Mouse (Mus musculus): ENCODE results near the gene Def8. TPM values are rescaled to one million over a fixed set of nuclear protein-coding genes. Genes with fewer than 3 reads are reported as not detected.
"Not testable (repeated sequence)": the region's sequence is repeated elsewhere in the genome, so short reads cannot be mapped to it uniquely, and the experiment has no call there.

Def8 gene
- polyA plus RNA-seq, 1 experiment from 2014 or later: 37.6 TPM

DNA sequence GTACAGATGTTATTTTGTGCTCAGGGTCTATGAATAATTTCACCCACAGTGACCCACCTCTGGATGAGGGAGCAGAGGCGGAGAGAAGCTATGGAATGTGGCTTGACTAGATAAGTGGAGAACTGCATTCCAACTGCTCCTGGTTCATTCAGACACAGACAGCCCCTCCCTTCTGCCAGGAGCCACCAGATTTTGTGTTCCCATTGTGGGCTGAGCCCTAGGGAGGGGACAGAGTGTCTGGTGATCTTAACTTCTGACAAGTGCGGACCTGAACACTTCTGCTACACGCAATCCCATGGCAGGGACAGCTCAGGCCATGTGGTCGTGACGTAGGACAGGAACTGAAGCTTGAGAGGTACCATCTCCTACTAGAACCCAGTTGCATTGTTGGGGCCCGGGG lies 23.5 kb downstream of the Def8 start:
- Histone ChIP-seq H3K9me3 (ENCODE audit: control insufficient read depth, low read length) (no peaks in the 10 kb centered on the region), H3K4me3 (ENCODE audit: low read depth, low read length) (no peak overlapping the region), H3K4me2 (ENCODE audit: low read depth, severe bottlenecking) (no peak overlapping the region), H3K9ac (ENCODE audit: low read length) (no peak overlapping the region), H3K27ac (replicated peaks; ENCODE audit: low read depth, low read length) (no peak overlapping the region), H3K27me3 (ENCODE audit: control insufficient read depth, insufficient read depth, low read length) (no peaks in the 10 kb centered on the region), H3K4me1 (ENCODE audit: control insufficient read depth, insufficient read depth, low read length) (0 out of 2 replicates have a peak, but pooled peaks cover 2% of the 10 kb centered on the region), H3K36me3 (ENCODE audit: control insufficient read depth, insufficient read depth, low read length) (no peaks in the 10 kb centered on the region)
- DNase-seq (ENCODE audit: low spot score): no peak
- 86% methylated on average over 6 of the region's 6 CpGs for WGBS
- no peak for ATAC-seq (ENCODE audit: insufficient number of reproducible peaks, low FRiP score, low TSS enrichment, low read depth)

DNA sequence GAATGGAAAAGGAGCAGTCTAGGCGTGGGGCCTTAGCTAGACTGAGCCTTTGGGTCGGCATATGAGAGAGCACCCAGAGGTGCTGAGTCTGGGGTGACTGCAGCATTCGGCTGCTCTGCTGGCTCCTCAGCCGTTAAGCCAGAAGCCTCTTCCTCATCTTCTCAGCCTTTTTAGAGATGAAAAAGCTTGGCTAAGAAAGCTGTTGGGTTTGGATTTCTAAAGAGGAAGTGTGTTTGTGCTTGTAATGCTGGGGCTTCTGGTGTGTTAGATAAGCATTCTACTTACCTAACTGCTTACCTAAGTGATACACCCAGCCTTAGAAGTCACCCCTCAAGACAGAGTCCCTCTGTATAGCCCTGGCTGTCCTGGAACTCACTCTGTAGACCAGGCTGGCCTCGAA lies 27.5 kb downstream of the Def8 start:
- Histone ChIP-seq H3K9ac (ENCODE audit: low read length) (no peak overlapping the region), H3K4me2 (ENCODE audit: low read depth, severe bottlenecking) (no peak overlapping the region), H3K36me3 (ENCODE audit: control insufficient read depth, insufficient read depth, low read length) (peaks cover 8% of the 10 kb centered on the region), H3K27ac (replicated peaks; ENCODE audit: low read depth, low read length) (no peak overlapping the region), H3K27me3 (ENCODE audit: control insufficient read depth, insufficient read depth, low read length) (no peaks in the 10 kb centered on the region), H3K4me3 (ENCODE audit: low read depth, low read length) (no peak overlapping the region), H3K9me3 (ENCODE audit: control insufficient read depth, low read length) (no peaks in the 10 kb centered on the region), H3K4me1 (ENCODE audit: control insufficient read depth, insufficient read depth, low read length) (no peaks in the 10 kb centered on the region)
- 92% methylated on average over 5 of the region's 5 CpGs for WGBS
- ATAC-seq (ENCODE audit: insufficient number of reproducible peaks, low FRiP score, low TSS enrichment, low read depth) (no peak), DNase-seq (ENCODE audit: low spot score) (no peak)

DNA sequence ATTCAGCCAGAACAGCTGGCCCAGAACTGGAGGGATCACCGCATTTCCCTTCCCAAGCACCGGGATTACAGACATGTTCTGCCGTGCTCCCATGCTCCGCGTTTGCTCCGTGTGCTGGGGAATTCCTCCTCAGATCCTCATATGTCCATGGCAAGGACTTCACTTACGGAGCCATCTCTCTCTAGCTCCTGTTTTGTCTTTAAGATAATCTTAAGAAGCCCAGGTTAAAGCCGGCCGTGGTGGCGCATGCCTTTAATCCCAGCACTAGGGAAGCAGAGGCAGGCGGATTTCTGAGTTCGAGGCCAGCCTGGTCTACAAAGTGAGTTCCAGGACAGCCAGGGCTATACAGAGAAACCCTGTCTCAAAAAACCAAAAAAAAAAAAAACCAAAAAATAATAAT lies 28.4 kb downstream of the Def8 start:
- H3K4me3 ChIP-seq (ENCODE audit: low read depth, low read length); H3K4me1 ChIP-seq (ENCODE audit: control insufficient read depth, insufficient read depth, low read length); ATAC-seq (ENCODE audit: insufficient number of reproducible peaks, low FRiP score, low TSS enrichment, low read depth); DNase-seq (ENCODE audit: low spot score); H3K27me3 ChIP-seq (ENCODE audit: control insufficient read depth, insufficient read depth, low read length); H3K4me2 ChIP-seq (ENCODE audit: low read depth, severe bottlenecking); H3K9me3 ChIP-seq (ENCODE audit: control insufficient read depth, low read length); H3K36me3 ChIP-seq (ENCODE audit: control insufficient read depth, insufficient read depth, low read length); H3K27ac ChIP-seq (replicated peaks; ENCODE audit: low read depth, low read length); H3K9ac ChIP-seq (ENCODE audit: low read length): not testable (repeated sequence)
- 94% methylated on average over 12 of the region's 12 CpGs for WGBS

DNA sequence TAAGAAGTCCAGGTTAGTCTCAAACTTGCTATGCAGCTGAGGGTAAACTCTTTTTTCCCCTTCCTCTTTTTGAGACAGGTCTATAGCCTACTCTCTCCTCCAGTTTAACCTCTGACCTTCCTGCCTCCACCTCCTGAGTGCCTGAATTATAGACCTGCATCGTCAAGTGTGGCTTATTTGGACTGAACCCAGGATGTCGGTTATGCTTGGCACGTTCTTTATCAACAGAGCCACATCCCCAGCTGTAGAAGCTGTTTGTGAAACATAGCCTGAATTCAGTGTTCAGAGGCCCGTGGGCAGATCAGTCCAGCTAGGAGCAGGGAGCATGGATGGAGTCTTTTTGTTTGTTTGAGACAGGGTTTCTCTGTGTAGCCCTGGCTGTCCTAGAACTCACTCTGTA lies 28.8 kb downstream of the Def8 start:
- DNase-seq (ENCODE audit: low spot score): no peak
- no peak overlapping the region for H3K27ac ChIP-seq (replicated peaks; ENCODE audit: low read depth, low read length)
- WGBS: 85% methylated on average over 4 of the region's 4 CpGs
- H3K4me3 ChIP-seq (ENCODE audit: low read depth, low read length): no peak overlapping the region
- no peak for ATAC-seq (ENCODE audit: insufficient number of reproducible peaks, low FRiP score, low TSS enrichment, low read depth)
- no peak overlapping the region for H3K9ac ChIP-seq (ENCODE audit: low read length)
- no peak overlapping the region for H3K4me2 ChIP-seq (ENCODE audit: low read depth, severe bottlenecking)
- no peaks in the 10 kb centered on the region for H3K9me3 ChIP-seq (ENCODE audit: control insufficient read depth, low read length)
- no peaks in the 10 kb centered on the region for H3K27me3 ChIP-seq (ENCODE audit: control insufficient read depth, insufficient read depth, low read length)
- no peaks in the 10 kb centered on the region for H3K4me1 ChIP-seq (ENCODE audit: control insufficient read depth, insufficient read depth, low read length)
- peaks cover 8% of the 10 kb centered on the region for H3K36me3 ChIP-seq (ENCODE audit: control insufficient read depth, insufficient read depth, low read length)

DNA sequence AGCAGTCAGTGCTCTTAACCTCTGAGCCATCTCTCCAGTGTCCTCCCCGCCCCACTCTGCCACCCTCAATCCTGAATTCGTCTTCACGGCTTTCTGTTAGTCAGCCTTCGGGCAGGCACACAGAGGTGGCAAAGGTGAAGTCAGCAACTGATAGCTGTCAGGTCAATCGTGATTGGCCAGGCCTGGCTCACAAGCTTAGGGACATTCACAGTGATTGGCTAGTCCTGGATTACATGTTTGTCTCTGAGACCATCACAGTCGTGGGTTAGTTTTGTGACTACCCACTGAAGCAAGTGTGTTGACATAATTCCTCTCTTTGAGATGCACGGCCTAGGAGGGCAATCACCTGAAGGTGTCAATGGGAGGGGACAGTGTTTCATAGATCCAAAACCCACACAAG lies 30.0 kb downstream of the Def8 start:
- DNase-seq (ENCODE audit: low spot score) (no peak), ATAC-seq (ENCODE audit: insufficient number of reproducible peaks, low FRiP score, low TSS enrichment, low read depth) (no peak)
- H3K36me3 ChIP-seq (ENCODE audit: control insufficient read depth, insufficient read depth, low read length): peaks cover 15% of the 10 kb centered on the region
- H3K4me1 ChIP-seq (ENCODE audit: control insufficient read depth, insufficient read depth, low read length): no peaks in the 10 kb centered on the region
- H3K27ac ChIP-seq (replicated peaks; ENCODE audit: low read depth, low read length): no peak overlapping the region
- WGBS: 74% methylated on average over 7 of the region's 7 CpGs
- no peak overlapping the region for H3K4me3 ChIP-seq (ENCODE audit: low read depth, low read length)
- no peak overlapping the region for H3K4me2 ChIP-seq (ENCODE audit: low read depth, severe bottlenecking)
- H3K27me3 ChIP-seq (ENCODE audit: control insufficient read depth, insufficient read depth, low read length): no peaks in the 10 kb centered on the region
- no peaks in the 10 kb centered on the region for H3K9me3 ChIP-seq (ENCODE audit: control insufficient read depth, low read length)
- H3K9ac ChIP-seq (ENCODE audit: low read length): no peak overlapping the region

DNA sequence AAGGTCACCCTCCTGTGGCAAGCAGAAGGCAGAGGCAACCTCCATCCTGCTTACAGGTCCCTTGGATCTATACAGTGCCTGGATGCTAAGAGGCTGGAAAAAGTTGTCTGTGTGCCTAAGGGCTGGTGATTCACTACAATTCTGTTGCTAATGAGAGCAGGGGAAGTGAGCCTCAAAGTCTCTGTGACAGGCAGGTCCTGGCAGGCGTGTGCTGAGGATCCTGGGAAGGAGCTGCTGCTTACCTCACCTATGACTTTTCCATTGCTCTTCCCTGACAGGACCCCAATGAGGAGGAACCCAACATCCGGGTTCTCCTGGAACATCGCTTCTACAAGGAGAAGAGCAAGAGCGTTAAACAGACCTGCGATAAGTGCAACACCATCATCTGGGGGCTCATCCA lies 30.6 kb downstream of the Def8 start:
- 73% methylated on average over 5 of the region's 5 CpGs for WGBS
- no peaks in the 10 kb centered on the region for H3K4me1 ChIP-seq (ENCODE audit: control insufficient read depth, insufficient read depth, low read length)
- DNase-seq (ENCODE audit: low spot score) (no peak), ATAC-seq (ENCODE audit: insufficient number of reproducible peaks, low FRiP score, low TSS enrichment, low read depth) (no peak)
- H3K27ac ChIP-seq (replicated peaks; ENCODE audit: low read depth, low read length): no peak overlapping the region
- no peak overlapping the region for H3K4me3 ChIP-seq (ENCODE audit: low read depth, low read length)
- H3K9ac ChIP-seq (ENCODE audit: low read length): no peak overlapping the region
- peaks cover 17% of the 10 kb centered on the region for H3K36me3 ChIP-seq (ENCODE audit: control insufficient read depth, insufficient read depth, low read length)
- H3K4me2 ChIP-seq (ENCODE audit: low read depth, severe bottlenecking): no peak overlapping the region
- H3K9me3 ChIP-seq (ENCODE audit: control insufficient read depth, low read length): no peaks in the 10 kb centered on the region
- H3K27me3 ChIP-seq (ENCODE audit: control insufficient read depth, insufficient read depth, low read length): no peaks in the 10 kb centered on the region

DNA sequence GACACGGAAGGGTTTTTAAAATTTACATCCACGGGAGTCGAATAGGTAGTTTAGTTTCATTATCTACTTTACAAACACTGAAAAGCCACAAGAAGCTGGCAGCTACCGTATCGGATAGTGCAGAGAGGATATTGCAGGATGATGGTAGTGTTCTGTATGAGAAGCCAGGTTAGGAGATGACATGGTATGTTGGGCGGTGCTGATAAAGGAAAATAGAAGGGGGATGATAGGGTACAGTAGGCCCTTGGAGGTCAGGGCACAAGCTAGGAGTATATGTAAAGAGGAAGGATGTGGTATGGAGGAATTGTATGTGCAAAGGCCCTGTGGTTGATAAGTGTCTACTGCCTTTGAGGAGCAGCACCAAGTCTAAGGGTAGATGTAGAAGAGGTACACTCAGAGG lies 31.2 kb downstream of the Def8 start:
- Histone ChIP-seq H3K27ac (replicated peaks; ENCODE audit: low read depth, low read length) (no peak overlapping the region), H3K4me2 (ENCODE audit: low read depth, severe bottlenecking) (no peak overlapping the region), H3K36me3 (ENCODE audit: control insufficient read depth, insufficient read depth, low read length) (peaks cover 17% of the 10 kb centered on the region), H3K9me3 (ENCODE audit: control insufficient read depth, low read length) (no peaks in the 10 kb centered on the region), H3K4me3 (ENCODE audit: low read depth, low read length) (no peak overlapping the region), H3K4me1 (ENCODE audit: control insufficient read depth, insufficient read depth, low read length) (no peaks in the 10 kb centered on the region), H3K27me3 (ENCODE audit: control insufficient read depth, insufficient read depth, low read length) (no peaks in the 10 kb centered on the region), H3K9ac (ENCODE audit: low read length) (no peak overlapping the region)
- DNase-seq (ENCODE audit: low spot score) (no peak), ATAC-seq (ENCODE audit: insufficient number of reproducible peaks, low FRiP score, low TSS enrichment, low read depth) (no peak)
- 93% methylated on average over 6 of the region's 6 CpGs for WGBS

DNA sequence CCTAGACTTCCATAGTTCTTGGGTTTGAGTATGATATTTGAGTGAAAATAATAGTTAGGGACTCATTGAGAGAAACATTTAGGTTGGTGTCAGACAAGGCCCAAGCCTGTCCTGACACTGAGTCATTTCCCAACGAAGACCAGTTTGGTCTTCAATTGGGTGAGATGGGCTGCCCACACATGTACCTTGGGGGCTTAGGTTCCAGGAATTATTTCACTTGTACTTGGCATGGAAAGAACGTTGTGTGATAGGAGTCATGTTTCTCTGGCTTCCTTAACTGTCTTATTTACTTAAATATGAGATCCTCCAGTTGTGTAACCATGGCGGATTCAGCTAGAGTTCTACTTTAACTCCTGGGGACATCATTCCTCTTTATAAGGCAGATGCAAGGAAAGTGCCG lies 40.3 kb downstream of the Def8 start:
- ATAC-seq (ENCODE audit: insufficient number of reproducible peaks, low FRiP score, low TSS enrichment, low read depth) (no peak), DNase-seq (ENCODE audit: low spot score) (no peak)
- H3K4me2 ChIP-seq (ENCODE audit: low read depth, severe bottlenecking): no peak overlapping the region
- peaks cover 6% of the 10 kb centered on the region; the same call in 1 of the 2 replicates for H3K36me3 ChIP-seq (ENCODE audit: control insufficient read depth, insufficient read depth, low read length)
- 79% methylated on average over 4 of the region's 4 CpGs for WGBS
- no peaks in the 10 kb centered on the region for H3K27me3 ChIP-seq (ENCODE audit: control insufficient read depth, insufficient read depth, low read length)
- no peaks in the 10 kb centered on the region for H3K9me3 ChIP-seq (ENCODE audit: control insufficient read depth, low read length)
- no peaks in the 10 kb centered on the region for H3K4me1 ChIP-seq (ENCODE audit: control insufficient read depth, insufficient read depth, low read length)
- H3K4me3 ChIP-seq (ENCODE audit: low read depth, low read length): no peak overlapping the region
- no peak overlapping the region for H3K27ac ChIP-seq (replicated peaks; ENCODE audit: low read depth, low read length)
- H3K9ac ChIP-seq (ENCODE audit: low read length): no peak overlapping the region

DNA sequence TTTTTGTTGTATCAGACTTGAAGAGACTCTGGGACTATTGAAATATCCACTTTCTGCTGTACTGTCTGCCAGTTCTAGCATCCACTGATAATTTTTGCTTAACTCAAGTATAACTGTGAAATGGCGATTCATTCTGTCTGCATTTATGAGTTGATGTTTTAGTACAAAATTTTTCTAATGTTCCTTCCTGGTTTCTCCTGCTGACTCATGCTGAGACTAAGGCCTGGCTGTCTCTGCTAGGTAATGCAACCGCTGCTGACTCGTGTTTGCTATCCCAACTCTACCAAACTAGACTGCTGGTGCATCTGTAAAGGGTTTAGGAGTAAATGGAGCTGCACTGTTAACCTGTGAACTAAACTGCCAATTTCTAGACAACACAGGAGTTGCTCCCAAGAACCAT lies 44.1 kb downstream of the Def8 start:
- Histone ChIP-seq H3K9me3 (ENCODE audit: control insufficient read depth, low read length) (no peaks in the 10 kb centered on the region), H3K4me1 (ENCODE audit: control insufficient read depth, insufficient read depth, low read length) (no peaks in the 10 kb centered on the region), H3K36me3 (ENCODE audit: control insufficient read depth, insufficient read depth, low read length) (no peaks in the 10 kb centered on the region), H3K4me2 (ENCODE audit: low read depth, severe bottlenecking) (no peak overlapping the region), H3K9ac (ENCODE audit: low read length) (no peak overlapping the region), H3K27ac (replicated peaks; ENCODE audit: low read depth, low read length) (no peak overlapping the region), H3K4me3 (ENCODE audit: low read depth, low read length) (no peak overlapping the region), H3K27me3 (ENCODE audit: control insufficient read depth, insufficient read depth, low read length) (no peaks in the 10 kb centered on the region)
- no peak for ATAC-seq (ENCODE audit: insufficient number of reproducible peaks, low FRiP score, low TSS enrichment, low read depth)
- DNase-seq (ENCODE audit: low spot score): no peak
- 76% methylated on average over 3 of the region's 3 CpGs for WGBS
